Mouse (Mus musculus): Measurements from ENCODE around the gene Uaca. TPM values are rescaled to one million over a fixed set of nuclear protein-coding genes. Genes with fewer than 3 reads are reported as not detected.

Uaca gene
- polyA plus RNA-seq, 1 experiment from 2014 or later: 20.6 TPM

- no peak overlapping the region for H3K4me3 ChIP-seq (ENCODE audit: low read depth, low read length)
- H3K9me3 ChIP-seq (ENCODE audit: control insufficient read depth, low read depth, low read length): no peaks in the 10 kb centered on the region
- H3K27me3 ChIP-seq (ENCODE audit: control insufficient read depth, insufficient read depth, low read length): no peaks in the 10 kb centered on the region
- peaks cover 9% of the 10 kb centered on the region; the same call in 1 of the 2 replicates for H3K4me1 ChIP-seq (ENCODE audit: control insufficient read depth, insufficient read depth, low read length)
- no peak overlapping the region for H3K4me2 ChIP-seq (replicated peaks; ENCODE audit: low read depth, low read length)
- H3K9ac ChIP-seq (replicated peaks; ENCODE audit: low read depth, low read length): no peak overlapping the region
- no peak overlapping the region; the same call in 1 of the 2 replicates for H3K27ac ChIP-seq (ENCODE audit: low read length)
- WGBS: 24% methylated on average over 9 of the region's 9 CpGs
- ATAC-seq (ENCODE audit: insufficient number of reproducible peaks, insufficient read depth, low FRiP score, low read depth): no peak
- H3K36me3 ChIP-seq (ENCODE audit: control insufficient read depth, insufficient read depth, low read length): no peaks in the 10 kb centered on the region; the same call in 1 of the 2 replicates
These were observed 54.4 kb downstream of the Uaca start for GRCm38 (mm10) chr9:60848730-60849129.

DNA sequence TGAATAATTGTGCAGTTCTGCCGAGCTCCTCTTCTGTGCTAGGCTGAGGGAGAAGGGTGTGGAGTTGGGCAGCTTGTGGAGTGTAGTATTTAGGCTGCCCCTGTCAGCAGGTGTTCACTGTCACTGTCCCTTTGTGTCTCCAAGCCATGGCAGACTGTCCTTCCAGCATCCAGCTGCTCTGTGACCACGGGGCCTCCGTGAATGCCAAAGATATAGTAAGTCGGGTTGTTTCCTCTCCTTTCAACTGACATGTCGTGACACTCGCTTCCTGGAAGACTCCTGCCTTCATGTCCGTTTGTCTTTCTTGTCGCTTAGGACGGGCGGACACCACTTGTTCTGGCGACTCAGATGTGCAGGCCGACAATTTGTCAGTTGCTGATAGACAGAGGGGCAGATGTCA is 55.6 kb downstream of the Uaca start:
- ATAC-seq (ENCODE audit: insufficient number of reproducible peaks, insufficient read depth, low FRiP score, low read depth): no peak
- Histone ChIP-seq H3K4me2 (replicated peaks; ENCODE audit: low read depth, low read length) (no peak overlapping the region), H3K4me3 (ENCODE audit: low read depth, low read length) (no peak overlapping the region), H3K36me3 (ENCODE audit: control insufficient read depth, insufficient read depth, low read length) (no peaks in the 10 kb centered on the region; the same call in 1 of the 2 replicates), H3K27me3 (ENCODE audit: control insufficient read depth, insufficient read depth, low read length) (no peaks in the 10 kb centered on the region), H3K4me1 (ENCODE audit: control insufficient read depth, insufficient read depth, low read length) (peaks cover 9% of the 10 kb centered on the region; the same call in 1 of the 2 replicates), H3K9ac (replicated peaks; ENCODE audit: low read depth, low read length) (no peak overlapping the region), H3K27ac (ENCODE audit: low read length) (no peak overlapping the region), H3K9me3 (ENCODE audit: control insufficient read depth, low read depth, low read length) (no peaks in the 10 kb centered on the region)
- WGBS: 78% methylated on average over 12 of the region's 12 CpGs

DNA sequence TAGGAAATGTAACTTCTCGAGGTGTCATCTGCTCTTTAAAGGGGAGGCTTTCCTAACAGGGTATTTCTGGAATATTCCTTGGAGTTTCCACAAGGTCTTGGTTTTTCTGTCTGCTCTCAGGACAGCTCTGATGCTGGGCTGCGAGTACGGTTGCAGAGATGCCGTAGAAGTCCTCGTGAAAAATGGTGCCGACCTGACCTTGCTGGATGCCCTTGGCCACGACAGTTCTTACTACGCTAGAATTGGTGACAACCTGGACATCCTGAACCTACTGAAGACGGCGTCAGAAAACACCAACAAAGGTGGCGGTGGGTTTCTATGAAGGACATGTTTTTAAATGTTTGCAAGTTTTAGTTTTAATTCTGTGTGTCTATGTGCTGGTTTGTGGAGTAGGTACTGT is 59.9 kb downstream of the Uaca start:
- ATAC-seq (ENCODE audit: insufficient number of reproducible peaks, insufficient read depth, low FRiP score, low read depth): no peak
- no peaks in the 10 kb centered on the region for H3K9me3 ChIP-seq (ENCODE audit: control insufficient read depth, low read depth, low read length)
- peaks cover 2% of the 10 kb centered on the region; the same call in 1 of the 2 replicates for H3K4me1 ChIP-seq (ENCODE audit: control insufficient read depth, insufficient read depth, low read length)
- H3K27ac ChIP-seq (ENCODE audit: low read length): no peak overlapping the region
- no peak overlapping the region for H3K9ac ChIP-seq (replicated peaks; ENCODE audit: low read depth, low read length)
- H3K36me3 ChIP-seq (ENCODE audit: control insufficient read depth, insufficient read depth, low read length): peaks cover 2% of the 10 kb centered on the region; the same call in 1 of the 2 replicates
- no peak overlapping the region for H3K4me2 ChIP-seq (replicated peaks; ENCODE audit: low read depth, low read length)
- 88% methylated on average over 11 of the region's 11 CpGs for WGBS
- no peaks in the 10 kb centered on the region for H3K27me3 ChIP-seq (ENCODE audit: control insufficient read depth, insufficient read depth, low read length)
- no peak overlapping the region for H3K4me3 ChIP-seq (ENCODE audit: low read depth, low read length)

DNA sequence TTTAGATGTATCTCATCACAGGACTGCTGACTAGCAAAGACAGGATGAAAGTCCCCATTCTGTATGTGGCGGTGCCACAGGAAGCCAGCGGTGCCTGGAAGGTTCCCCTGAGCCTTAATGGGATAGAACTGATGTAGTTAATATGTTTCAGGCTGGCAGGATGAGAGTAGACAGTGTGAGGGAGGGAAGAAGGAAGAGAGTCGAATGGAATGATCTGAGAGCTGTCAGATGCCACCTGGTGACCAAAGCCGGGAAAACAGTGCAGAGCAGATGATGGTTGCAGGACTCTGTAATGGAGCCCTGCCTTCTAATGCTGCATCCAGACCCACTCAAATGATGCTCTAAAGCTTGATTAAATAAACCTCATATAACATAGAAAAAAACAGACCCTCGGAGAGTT is 63.5 kb downstream of the Uaca start:
- Histone ChIP-seq H3K9me3 (ENCODE audit: control insufficient read depth, low read depth, low read length) (no peaks in the 10 kb centered on the region), H3K4me1 (ENCODE audit: control insufficient read depth, insufficient read depth, low read length) (no peaks in the 10 kb centered on the region), H3K9ac (replicated peaks; ENCODE audit: low read depth, low read length) (no peak overlapping the region), H3K27me3 (ENCODE audit: control insufficient read depth, insufficient read depth, low read length) (no peaks in the 10 kb centered on the region), H3K36me3 (ENCODE audit: control insufficient read depth, insufficient read depth, low read length) (peaks cover 12% of the 10 kb centered on the region; the same call in 1 of the 2 replicates), H3K4me3 (ENCODE audit: low read depth, low read length) (no peak overlapping the region), H3K27ac (ENCODE audit: low read length) (no peak overlapping the region), H3K4me2 (replicated peaks; ENCODE audit: low read depth, low read length) (no peak overlapping the region)
- 35% methylated on average over 5 of the region's 5 CpGs for WGBS
- ATAC-seq (ENCODE audit: insufficient number of reproducible peaks, insufficient read depth, low FRiP score, low read depth): no peak

DNA sequence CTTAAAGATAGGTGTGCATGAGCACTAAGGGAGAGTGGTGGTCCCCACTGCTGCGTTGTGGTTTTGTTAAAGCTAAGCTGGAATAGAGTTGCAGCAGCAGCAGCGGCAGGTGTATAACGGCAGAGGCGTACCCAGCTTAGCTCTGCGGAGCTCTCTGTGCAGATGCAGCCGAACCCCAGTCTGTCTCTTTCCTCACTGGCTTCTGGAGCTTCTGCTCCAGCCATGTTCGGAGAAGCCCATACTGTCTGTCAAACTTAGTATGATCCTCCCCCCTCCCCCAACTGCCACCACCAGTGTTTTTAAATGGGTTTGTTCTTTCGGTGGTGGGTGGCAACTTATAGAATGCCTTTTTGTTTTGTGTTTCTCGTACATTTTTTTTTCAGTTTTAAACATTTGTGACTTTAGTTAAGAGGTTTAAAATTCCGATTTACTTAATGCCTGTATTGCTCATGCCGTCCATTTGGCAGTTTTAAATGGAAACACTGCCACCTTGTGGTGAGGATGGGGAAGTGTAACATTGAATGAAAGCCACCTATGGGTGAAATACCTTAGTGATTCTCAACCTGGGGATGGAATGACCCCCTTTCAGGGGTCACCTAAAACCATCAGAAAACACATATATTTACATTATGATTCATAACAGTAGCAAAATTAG is 64.1 kb downstream of the Uaca start:
- H3K27me3 ChIP-seq (ENCODE audit: control insufficient read depth, insufficient read depth, low read length): no peaks in the 10 kb centered on the region
- no peak overlapping the region for H3K9ac ChIP-seq (replicated peaks; ENCODE audit: low read depth, low read length)
- no peak overlapping the region for H3K27ac ChIP-seq (ENCODE audit: low read length)
- ATAC-seq (ENCODE audit: insufficient number of reproducible peaks, insufficient read depth, low FRiP score, low read depth): no peak
- no peaks in the 10 kb centered on the region for H3K9me3 ChIP-seq (ENCODE audit: control insufficient read depth, low read depth, low read length)
- H3K4me1 ChIP-seq (ENCODE audit: control insufficient read depth, insufficient read depth, low read length): no peaks in the 10 kb centered on the region
- 41% methylated on average over 11 of the region's 11 CpGs for WGBS
- H3K4me2 ChIP-seq (replicated peaks; ENCODE audit: low read depth, low read length): 0 out of 2 replicates have a peak overlapping the region, but pooled peaks have one; percentile 16
- peaks cover 12% of the 10 kb centered on the region; the same call in 1 of the 2 replicates for H3K36me3 ChIP-seq (ENCODE audit: control insufficient read depth, insufficient read depth, low read length)
- no peak overlapping the region for H3K4me3 ChIP-seq (ENCODE audit: low read depth, low read length)

GRCm38 (mm10) chr9:60859031-60859430 is 64.7 kb downstream of the Uaca start:
- WGBS: 79% methylated on average over 9 of the region's 9 CpGs
- no peaks in the 10 kb centered on the region for H3K9me3 ChIP-seq (ENCODE audit: control insufficient read depth, low read depth, low read length)
- ATAC-seq (ENCODE audit: insufficient number of reproducible peaks, insufficient read depth, low FRiP score, low read depth): no peak

DNA sequence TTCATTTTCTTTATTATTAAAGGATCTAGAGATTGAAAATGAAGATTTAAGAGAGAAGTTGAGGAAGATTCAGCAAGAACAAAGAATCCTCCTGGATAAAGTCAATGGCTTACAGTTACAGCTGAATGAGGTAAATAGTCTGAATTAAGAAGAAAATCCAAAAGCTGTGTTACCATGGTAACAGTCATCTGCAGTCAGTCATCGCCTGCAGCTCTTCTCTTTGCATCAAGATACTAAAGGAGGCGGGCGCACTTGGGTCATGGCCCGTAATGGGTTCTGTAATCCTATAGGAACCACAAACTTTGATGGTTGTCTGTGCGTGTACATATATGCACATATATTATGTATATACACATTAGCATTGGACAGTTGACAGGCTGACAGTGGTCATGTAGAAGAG is 66.7 kb downstream of the Uaca start:
- Histone ChIP-seq H3K4me1 (ENCODE audit: control insufficient read depth, insufficient read depth, low read length) (no peaks in the 10 kb centered on the region), H3K9me3 (ENCODE audit: control insufficient read depth, low read depth, low read length) (no peaks in the 10 kb centered on the region), H3K27me3 (ENCODE audit: control insufficient read depth, insufficient read depth, low read length) (no peaks in the 10 kb centered on the region), H3K27ac (ENCODE audit: low read length) (no peak overlapping the region), H3K36me3 (ENCODE audit: control insufficient read depth, insufficient read depth, low read length) (peaks cover 16% of the 10 kb centered on the region; the same call in 1 of the 2 replicates), H3K9ac (replicated peaks; ENCODE audit: low read depth, low read length) (no peak overlapping the region), H3K4me3 (ENCODE audit: low read depth, low read length) (no peak overlapping the region), H3K4me2 (replicated peaks; ENCODE audit: low read depth, low read length) (no peak overlapping the region)
- no peak for ATAC-seq (ENCODE audit: insufficient number of reproducible peaks, insufficient read depth, low FRiP score, low read depth)
- WGBS: 88% methylated on average over 5 of the region's 5 CpGs

More at GRCm38 (mm10) chr9:60859031-60859430, 64.7 kb downstream of the Uaca start:
- no peak overlapping the region for H3K9ac ChIP-seq (replicated peaks; ENCODE audit: low read depth, low read length)
- H3K4me1 ChIP-seq (ENCODE audit: control insufficient read depth, insufficient read depth, low read length): no peaks in the 10 kb centered on the region
- no peak overlapping the region for H3K4me3 ChIP-seq (ENCODE audit: low read depth, low read length)
- H3K27me3 ChIP-seq (ENCODE audit: control insufficient read depth, insufficient read depth, low read length): no peaks in the 10 kb centered on the region
- no peak overlapping the region for H3K27ac ChIP-seq (ENCODE audit: low read length)
- peaks cover 15% of the 10 kb centered on the region; the same call in 1 of the 2 replicates for H3K36me3 ChIP-seq (ENCODE audit: control insufficient read depth, insufficient read depth, low read length)
- no peak overlapping the region for H3K4me2 ChIP-seq (replicated peaks; ENCODE audit: low read depth, low read length)

- H3K9ac ChIP-seq (replicated peaks; ENCODE audit: low read depth, low read length): no peak overlapping the region
- H3K4me2 ChIP-seq (replicated peaks; ENCODE audit: low read depth, low read length): no peak overlapping the region
- H3K27ac ChIP-seq (ENCODE audit: low read length): no peak overlapping the region
- H3K36me3 ChIP-seq (ENCODE audit: control insufficient read depth, insufficient read depth, low read length): peaks cover 14% of the 10 kb centered on the region; the same call in 1 of the 2 replicates
- H3K27me3 ChIP-seq (ENCODE audit: control insufficient read depth, insufficient read depth, low read length): no peaks in the 10 kb centered on the region
- no peaks in the 10 kb centered on the region for H3K9me3 ChIP-seq (ENCODE audit: control insufficient read depth, low read depth, low read length)
- no peaks in the 10 kb centered on the region for H3K4me1 ChIP-seq (ENCODE audit: control insufficient read depth, insufficient read depth, low read length)
- ATAC-seq (ENCODE audit: insufficient number of reproducible peaks, insufficient read depth, low FRiP score, low read depth): no peak
- 90% methylated on average over 9 of the region's 9 CpGs for WGBS
- no peak overlapping the region for H3K4me3 ChIP-seq (ENCODE audit: low read depth, low read length)
These were observed 70.3 kb downstream of the Uaca start for GRCm38 (mm10) chr9:60864664-60865063.
